20 mouse cellular contexts compared by ENCODE assay signal in the genomic region with DNA sequence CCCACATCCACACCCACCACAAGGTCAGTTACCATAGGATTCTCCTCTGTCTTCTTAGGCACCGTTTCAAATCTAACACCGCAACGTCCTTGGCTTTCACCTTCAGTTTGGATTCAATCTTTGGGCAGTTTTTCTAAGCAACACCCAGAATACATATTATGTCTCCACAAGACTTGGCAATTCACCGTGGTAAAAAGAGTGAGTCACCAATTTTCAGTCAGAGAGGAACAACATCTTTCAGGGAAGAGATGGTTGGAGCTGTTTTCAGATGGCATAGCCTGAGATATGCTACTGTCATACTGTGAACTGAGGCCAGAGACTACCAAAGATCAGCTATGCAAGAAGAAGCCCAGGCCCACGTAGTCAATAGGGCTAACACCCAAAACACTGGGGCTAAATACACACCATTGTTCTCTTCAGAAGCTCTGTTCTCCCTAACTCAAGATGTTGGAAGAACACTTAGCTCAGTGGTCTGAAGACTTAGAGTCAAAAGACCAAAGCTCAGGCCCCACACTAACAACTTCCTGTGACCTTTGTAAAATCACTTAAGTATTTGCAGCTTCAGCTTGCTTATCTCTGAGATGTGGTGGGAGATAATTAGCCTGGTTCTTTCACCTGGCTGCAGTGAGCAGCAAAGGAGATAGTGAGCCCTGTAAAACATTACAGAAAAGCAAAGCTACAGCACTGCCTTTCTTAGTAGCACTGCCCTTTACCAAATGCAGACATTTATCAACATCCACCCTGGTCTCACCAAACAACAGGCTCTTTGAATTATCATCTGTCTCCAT. TPM values are rescaled to one million over a fixed set of nuclear protein-coding genes. Genes with fewer than 3 reads are reported as not detected.
DNase-seq lines count a peak whose midpoint lies in the region; ATAC-seq and TF ChIP-seq lines count a peak whose summit lies in the region.
"Had no signal": no experiment of that assay in that cellular context is flagged by ENCODE, and none has a peak within 500 bp of the region (broad histone marks: within the 10 kb centered on the region; RNA-seq: fewer than 3 reads in every experiment).

No protein-coding gene starts in this region.

- no peak overlapping the region for H3K27ac ChIP-seq in lung, postnatal 0 days (ENCODE audit: low read length)
- H3K27ac ChIP-seq in small intestine, adult 2 months (ENCODE audit: insufficient read depth, low read depth, low read length): peak overlapping the region; percentile 21; the same call in 1 of the 2 replicates
- H3K27ac ChIP-seq: embryonic facial prominence, embryonic 12.5 days; hindbrain, embryonic 15.5 days; midbrain, embryonic 12.5 days; neural tube, embryonic 15.5 days had no signal

- H3K4me2 ChIP-seq in lung, postnatal 0 days (replicated peaks; ENCODE audit: low read depth, low read length): no peak overlapping the region
- H3K4me2 ChIP-seq: embryonic facial prominence, embryonic 12.5 days; hindbrain, embryonic 15.5 days; midbrain, embryonic 12.5 days; neural tube, embryonic 15.5 days had no signal

- no peaks in the 10 kb centered on the region for H3K9me3 ChIP-seq in lung, postnatal 0 days (ENCODE audit: low read length)
- H3K9me3 ChIP-seq: embryonic facial prominence, embryonic 12.5 days; G1E; hindbrain, embryonic 15.5 days; midbrain, embryonic 12.5 days; neural tube, embryonic 15.5 days had no signal

- WGBS in lung, postnatal 0 days: 53% methylated on average over 5 of the region's 5 CpGs
- WGBS in small intestine, adult 2 months: 62% methylated on average over 5 of the region's 5 CpGs

- H3K9ac ChIP-seq in lung, postnatal 0 days (replicated peaks; ENCODE audit: low read depth): no peak overlapping the region
- H3K9ac ChIP-seq: embryonic facial prominence, embryonic 12.5 days; hindbrain, embryonic 15.5 days; midbrain, embryonic 12.5 days; neural tube, embryonic 15.5 days had no signal

- peak; percentile 88 for ATAC-seq in frontal cortex, adult (ENCODE audit: low TSS enrichment)
- ATAC-seq in lung, postnatal 0 days: 0 out of 2 replicates have a peak, but pooled peaks have one; percentile 11

- no peak for TF ChIP-seq CTCF in lung, postnatal 0 days (IDR thresholded peaks at IDR 0.05)
- TF ChIP-seq CTCF in small intestine, adult 2 months (IDR thresholded peaks at IDR 0.05; ENCODE audit: extremely low read depth, insufficient read length, insufficient replicate concordance, low read depth, low read length): no peak

- no peaks in the 10 kb centered on the region for H3K36me3 ChIP-seq in lung, postnatal 0 days (ENCODE audit: insufficient read depth, low read length)
- H3K36me3 ChIP-seq in small intestine, adult 2 months (ENCODE audit: control insufficient read depth, insufficient read depth, low read length): no peaks in the 10 kb centered on the region
- H3K36me3 ChIP-seq: embryonic facial prominence, embryonic 12.5 days; G1E; hindbrain, embryonic 15.5 days; midbrain, embryonic 12.5 days; neural tube, embryonic 15.5 days had no signal

- H3K27me3 ChIP-seq in lung, postnatal 0 days (replicated peaks; ENCODE audit: insufficient read depth, low read length): no peaks in the 10 kb centered on the region
- no peaks in the 10 kb centered on the region for H3K27me3 ChIP-seq in small intestine, adult 2 months (ENCODE audit: control insufficient read depth, insufficient read depth, low read length)
- H3K27me3 ChIP-seq: embryonic facial prominence, embryonic 12.5 days; hindbrain, embryonic 15.5 days; midbrain, embryonic 12.5 days; neural tube, embryonic 15.5 days had no signal

- DNase-seq in frontal cortex, postnatal 14 days (ENCODE audit: low spot score in 2 of 2): no peak
- no peak for DNase-seq in lung, postnatal 0 days (ENCODE audit: low spot score)
- no peak for DNase-seq in lung, postnatal 14 days
- peak; percentile 66 for DNase-seq in brain, adult 2 months (ENCODE audit: low read depth, low spot score)
- DNase-seq in ovary, postnatal 10 days (ENCODE audit: low spot score): no peak
- DNase-seq in ovary, adult 18-20 months (ENCODE audit: low spot score): no peak
- DNase-seq: adrenal gland, adult 8-10 months; cerebellum, adult 8-10 months; liver; lung, adult 18-20 months; lung, postnatal 4 days; retina, postnatal 1 day; thymus, adult 18-20 months had no signal

- H3K4me3 ChIP-seq in lung, postnatal 0 days (ENCODE audit: low read depth, low read length): no peak overlapping the region
- H3K4me3 ChIP-seq in small intestine, adult 2 months (ENCODE audit: low read depth, low read length): no peak overlapping the region
- H3K4me3 ChIP-seq: embryonic facial prominence, embryonic 12.5 days; hindbrain, embryonic 15.5 days; midbrain, embryonic 12.5 days; neural tube, embryonic 15.5 days had no signal

- TF ChIP-seq EP300 in lung, postnatal 0 days (IDR thresholded peaks at IDR 0.05): no peak

- no peaks in the 10 kb centered on the region for H3K4me1 ChIP-seq in lung, postnatal 0 days (ENCODE audit: insufficient read depth, low read depth, low read length)
- H3K4me1 ChIP-seq in small intestine, adult 2 months (ENCODE audit: control insufficient read depth, insufficient read depth, insufficient read length, low read length): peaks cover 5% of the 10 kb centered on the region; the same call in 1 of the 2 replicates
- H3K4me1 ChIP-seq: embryonic facial prominence, embryonic 12.5 days; hindbrain, embryonic 15.5 days; midbrain, embryonic 12.5 days; neural tube, embryonic 15.5 days had no signal

- no peak for TF ChIP-seq POLR2A in small intestine, adult 2 months (IDR thresholded peaks at IDR 0.05; ENCODE audit: low read depth, low read length)

RNA-seq across cellular contexts. Expression of a gene that starts 37.1 kb away (rescaled TPM):
- 0.14 and 0.20 TPM in 2 replicates for polyA plus RNA-seq in lung, postnatal 0 days (2015; fragmentation: Nextera tagmentation; extraction: Ambion mirVana)
- polyA plus RNA-seq in small intestine, adult 2 months (2012; rRNA removed): 0.01 and 0.04 TPM in 2 replicates

RNA-seq across cellular contexts. Expression of a gene that starts 39.4 kb away (rescaled TPM):
- 0.07 and 0.12 TPM in 2 replicates for polyA plus RNA-seq in lung, postnatal 0 days (2015; fragmentation: Nextera tagmentation; extraction: Ambion mirVana)
- polyA plus RNA-seq in small intestine, adult 2 months (2012; rRNA removed): 0.10 and 0.19 TPM in 2 replicates
- polyA plus RNA-seq: embryonic facial prominence, embryonic 12.5 days; G1E; midbrain, embryonic 12.5 days had no signal

RNA-seq across cellular contexts. Expression of a gene that starts 46.4 kb away (rescaled TPM):
- polyA plus RNA-seq in lung, postnatal 0 days (2015; fragmentation: Nextera tagmentation; extraction: Ambion mirVana): 7.9 and 8.9 TPM in 2 replicates
- 2.9 and 8.8 TPM in 2 replicates for polyA plus RNA-seq in small intestine, adult 2 months (2012; rRNA removed)
